Mouse (Mus musculus) C2C12 (cell line): ENCODE measurements around the gene Capg.

ENCODE experiments used
- CEBPB ChIP-seq: IDR thresholded peaks from one replicate; pipeline ENCODE4 v1.6.1; 2011; ENCODE audit warnings: low read depth, mild to moderate bottlenecking, control low read depth, moderate library complexity
- CTCF ChIP-seq: IDR thresholded peaks from one replicate; pipeline ENCODE4 v1.5.1; 2011; ENCODE audit not compliant: control insufficient read depth, insufficient read depth, insufficient read length
- MAX ChIP-seq: IDR thresholded peaks from one replicate; pipeline ENCODE4 v1.6.1; 2011; ENCODE audit warnings: mild to moderate bottlenecking, control low read depth
- MYOD1 ChIP-seq: IDR thresholded peaks from one replicate; pipeline ENCODE4 v1.6.1; 2011; ENCODE audit warnings: low read depth; ENCODE audit not compliant: control insufficient read depth, insufficient read length
- MYOG ChIP-seq: IDR thresholded peaks from one replicate; pipeline ENCODE4 v1.6.1; 2011; ENCODE audit not compliant: control insufficient read depth, insufficient read length; ENCODE audit errors: extremely low read depth
- USF1 ChIP-seq: IDR thresholded peaks from one replicate; pipeline ENCODE4 v1.6.1; 2011; ENCODE audit warnings: low read depth, mild to moderate bottlenecking, control low read depth, moderate library complexity

GRCm38 (mm10) chr6:72593914-72594313 is 49.7 kb downstream of the Capg start:
- TF ChIP-seq CTCF (no peak), MYOG (no peak), CEBPB (no peak), MYOD1 (no peak), MAX (no peak), USF1 (no peak)
